In the genomic region with DNA sequence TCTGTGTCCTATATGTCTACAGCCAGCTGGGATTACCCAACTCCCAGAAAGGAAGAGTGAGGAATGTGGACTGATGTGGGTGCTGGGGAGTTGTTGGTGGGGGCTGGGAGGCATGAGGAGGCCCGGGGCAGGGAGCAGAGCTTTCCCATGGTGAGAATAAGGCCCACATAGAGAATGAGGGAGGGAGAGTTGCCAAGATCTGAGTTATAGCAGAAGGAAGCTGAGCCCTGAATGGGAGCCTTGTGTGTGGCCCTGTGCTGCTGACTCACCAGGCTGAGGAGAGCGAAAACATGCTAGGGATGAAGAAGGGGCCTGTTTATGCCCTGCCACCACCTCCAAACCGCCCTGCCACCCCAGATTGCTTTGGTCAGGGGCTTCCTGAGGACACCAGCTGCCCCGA, we compare ENCODE assay signal across 9 mouse cellular contexts. TPM values are rescaled to one million over a fixed set of nuclear protein-coding genes. Genes with fewer than 3 reads are reported as not detected.
DNase-seq lines count a peak whose midpoint lies in the region; ATAC-seq and TF ChIP-seq lines count a peak whose summit lies in the region.
"Had no signal": no experiment of that assay in that cellular context is flagged by ENCODE, and none has a peak within 500 bp of the region (broad histone marks: within the 10 kb centered on the region; RNA-seq: fewer than 3 reads in every experiment).

No protein-coding gene starts in this region.

- no peak for TF ChIP-seq CTCF in kidney, postnatal 0 days (IDR thresholded peaks at IDR 0.05; ENCODE audit: low read depth)
- TF ChIP-seq CTCF in midbrain, postnatal 0 days (IDR thresholded peaks at IDR 0.05): no peak

- WGBS in kidney, postnatal 0 days: 34% methylated on average over 4 of the region's 4 CpGs
- WGBS in midbrain, postnatal 0 days: 46% methylated on average over 4 of the region's 4 CpGs

- ATAC-seq in kidney, postnatal 0 days (replicated peaks; ENCODE audit: low FRiP score, low read depth): no peak; the same call in 1 of the 2 replicates
- peak; percentile 50 for ATAC-seq in midbrain, postnatal 0 days (ENCODE audit: low FRiP score)

- no peaks in the 10 kb centered on the region for H3K9me3 ChIP-seq in kidney, postnatal 0 days (replicated peaks; ENCODE audit: low read length)
- no peaks in the 10 kb centered on the region for H3K9me3 ChIP-seq in midbrain, postnatal 0 days (ENCODE audit: low read length)
- H3K9me3 ChIP-seq: liver, embryonic 15.5 days had no signal

- no peaks in the 10 kb centered on the region for H3K27me3 ChIP-seq in kidney, postnatal 0 days (ENCODE audit: insufficient read depth, low read length)
- H3K27me3 ChIP-seq in midbrain, postnatal 0 days (ENCODE audit: insufficient read depth, low read length): no peaks in the 10 kb centered on the region

- no peak overlapping the region for H3K4me2 ChIP-seq in kidney, postnatal 0 days (ENCODE audit: low read length)
- no peak overlapping the region for H3K4me2 ChIP-seq in midbrain, postnatal 0 days (ENCODE audit: low read depth, low read length, poor library complexity, severe bottlenecking)
- H3K4me2 ChIP-seq: liver, embryonic 15.5 days had no signal

- peak; percentile 63 for DNase-seq in kidney, postnatal 0 days (ENCODE audit: low spot score)
- no peak for DNase-seq in kidney, adult 18-20 months
- DNase-seq in adrenal gland, postnatal 36 days: peak; percentile 53 to 66
- DNase-seq in frontal cortex, adult 2 months (ENCODE audit: extremely low spot score in 1 of 2, low spot score in 1 of 2): peak; percentile 48 to 79
- peak; percentile 37 to 70 for DNase-seq in layer of hippocampus, postnatal 14 days (ENCODE audit: low spot score in 2 of 2)
- peak; percentile 72 for DNase-seq in midbrain, postnatal 0 days (ENCODE audit: low spot score)
- DNase-seq in thymus, postnatal 14 days: no peak
- DNase-seq in ovary, postnatal 10 days (ENCODE audit: low spot score): no peak

- H3K9ac ChIP-seq in kidney, postnatal 0 days (ENCODE audit: low read depth, low read length): no peak overlapping the region
- H3K9ac ChIP-seq in midbrain, postnatal 0 days (replicated peaks; ENCODE audit: low read length, poor library complexity, severe bottlenecking): 0 out of 2 replicates have a peak overlapping the region, but pooled peaks have one; percentile 13
- H3K9ac ChIP-seq: liver, embryonic 15.5 days had no signal

- no peak overlapping the region for H3K4me3 ChIP-seq in kidney, postnatal 0 days (replicated peaks; ENCODE audit: low read depth, low read length)
- no peak overlapping the region for H3K4me3 ChIP-seq in midbrain, postnatal 0 days (ENCODE audit: low read depth, low read length)
- H3K4me3 ChIP-seq: liver, embryonic 15.5 days had no signal

- H3K4me1 ChIP-seq in kidney, postnatal 0 days (replicated peaks; ENCODE audit: insufficient read depth, low read length): no peaks in the 10 kb centered on the region; the same call in 1 of the 2 replicates
- no peaks in the 10 kb centered on the region for H3K4me1 ChIP-seq in midbrain, postnatal 0 days (ENCODE audit: insufficient read depth, low read length)
- H3K4me1 ChIP-seq: liver, embryonic 15.5 days had no signal

- H3K36me3 ChIP-seq in kidney, postnatal 0 days (ENCODE audit: insufficient read depth, low read length): no peaks in the 10 kb centered on the region
- H3K36me3 ChIP-seq in midbrain, postnatal 0 days (ENCODE audit: insufficient read depth, low read length): no peaks in the 10 kb centered on the region
- H3K36me3 ChIP-seq: liver, embryonic 15.5 days had no signal

- peak overlapping the region; percentile 60 for H3K27ac ChIP-seq in kidney, postnatal 0 days
- peak overlapping the region; percentile 43; the same call in 1 of the 2 replicates for H3K27ac ChIP-seq in midbrain, postnatal 0 days (ENCODE audit: low read depth, low read length)
- H3K27ac ChIP-seq: liver, embryonic 15.5 days had no signal

RNA-seq across cellular contexts. Expression of gene Wnt2b, which starts 32.1 kb away (rescaled TPM):
- 0.43 and 0.59 TPM in 2 replicates for polyA plus RNA-seq in kidney, postnatal 0 days (2015; fragmentation: Nextera tagmentation; extraction: Ambion mirVana)
- 10 to 100 TPM; 16.0 to 16.5 TPM for total RNA-seq in adrenal gland, postnatal 36 days (2021)
- 0.40 and 0.58 TPM in 2 replicates for polyA plus RNA-seq in frontal cortex, adult 2 months (2012; rRNA removed)
- under 1 TPM; 0.85 to 0.91 TPM for total RNA-seq in layer of hippocampus, postnatal 14 days (2021)
- 2.2 and 3.2 TPM in 2 replicates for total RNA-seq in midbrain, postnatal 0 days (2014; rRNA removed)
- 0.54 and 0.66 TPM in 2 replicates for polyA plus RNA-seq in midbrain, postnatal 0 days (2015; fragmentation: Nextera tagmentation; extraction: Ambion mirVana)

RNA-seq across cellular contexts. Expression of gene Cttnbp2nl, which starts 59.1 kb away (rescaled TPM):
- 26.4 and 26.5 TPM in 2 replicates for polyA plus RNA-seq in kidney, postnatal 0 days (2015; fragmentation: Nextera tagmentation; extraction: Ambion mirVana)
- total RNA-seq in adrenal gland, postnatal 36 days (2021): 10 to 100 TPM; 16.2 to 26.0 TPM
- 9.3 and 10.3 TPM in 2 replicates for polyA plus RNA-seq in frontal cortex, adult 2 months (2012; rRNA removed)
- total RNA-seq in layer of hippocampus, postnatal 14 days (2021): 10 to 100 TPM; 30.0 to 34.0 TPM
- total RNA-seq in midbrain, postnatal 0 days (2014; rRNA removed): 34.1 and 36.7 TPM in 2 replicates
- 41.9 and 45.7 TPM in 2 replicates for polyA plus RNA-seq in midbrain, postnatal 0 days (2015; fragmentation: Nextera tagmentation; extraction: Ambion mirVana)

Comparison
In these comparisons a context has a peak if more than half of its experiments do, and no peak if none do; other contexts are left out.
1. DNase-seq: peak in kidney, postnatal 0 days (single experiment), adrenal gland, postnatal 36 days (2 of 2), frontal cortex, adult 2 months (2 of 2), layer of hippocampus, postnatal 14 days (2 of 2) and midbrain, postnatal 0 days (single experiment); none in kidney, adult 18-20 months (single experiment), thymus, postnatal 14 days (single experiment) and ovary, postnatal 10 days (single experiment).